8 mouse cellular contexts compared by ENCODE assay signal in genomic region chr19:38395701-38396632, GRCm38 (mm10). TPM values are rescaled to one million over a fixed set of nuclear protein-coding genes. Genes with fewer than 3 reads are reported as not detected.
DNase-seq lines count a peak whose midpoint lies in the region; ATAC-seq lines count a peak whose summit lies in the region.

Slc35g1 (plus strand) TSS chr19:38395980.

- peak; percentile 87 for DNase-seq in 3134 (ENCODE audit: extremely low read depth, insufficient read length, low spot score)
- peak; percentile 53 to 58 for DNase-seq in adrenal gland, adult 18-20 months (ENCODE audit: low spot score in 2 of 2)
- peak; percentile 69 for DNase-seq in embryo, embryonic 10 days (ENCODE audit: low spot score)
- DNase-seq in gastrocnemius, postnatal 14 days, result peak; percentile 68
- DNase-seq in midbrain, embryonic 14.5 days, result peak; percentile 92
- peak; percentile 16 to 24 for DNase-seq in spleen, postnatal 14 days (ENCODE audit: low spot score in 2 of 2)

- WGBS in limb, embryonic 13.5 days, result under 1% methylated on average over 85 of the region's 90 CpGs
- WGBS in midbrain, embryonic 14.5 days, result under 1% methylated on average over 89 of the region's 90 CpGs

- H3K36me3 ChIP-seq in limb, embryonic 13.5 days, result no peaks in the 10 kb centered on the region
- no peaks in the 10 kb centered on the region for H3K36me3 ChIP-seq in midbrain, embryonic 14.5 days (ENCODE audit: control insufficient read depth, insufficient read depth, low read length)

- H3K4me1 ChIP-seq in limb, embryonic 13.5 days, result 0 out of 2 replicates have a peak, but pooled peaks cover 5% of the 10 kb centered on the region
- no peaks in the 10 kb centered on the region for H3K4me1 ChIP-seq in midbrain, embryonic 14.5 days (ENCODE audit: control insufficient read depth, insufficient read depth, low read length)

- peak within 1 kb of the TSS; percentile 70 for H3K9ac ChIP-seq in limb, embryonic 13.5 days
- peak within 1 kb of the TSS; percentile 60 for H3K9ac ChIP-seq in midbrain, embryonic 14.5 days (replicated peaks; ENCODE audit: low read length)

- 0 out of 2 replicates have a peak within 1 kb of the TSS, but pooled peaks have one; percentile 6 for H3K27ac ChIP-seq in limb, embryonic 13.5 days
- 0 out of 2 replicates have a peak within 1 kb of the TSS, but pooled peaks have one; percentile 14 for H3K27ac ChIP-seq in midbrain, embryonic 14.5 days (replicated peaks; ENCODE audit: low read depth, low read length)

- peak; percentile 81 for ATAC-seq in inflammation-experienced regulatory T-cells, adult 6 months
- peak; percentile 83 for ATAC-seq in limb, embryonic 13.5 days (ENCODE audit: low FRiP score, low read depth)
- peak; percentile 91 for ATAC-seq in midbrain, embryonic 14.5 days (ENCODE audit: low FRiP score, low TSS enrichment)

- H3K4me2 ChIP-seq in limb, embryonic 13.5 days (replicated peaks), result peak within 1 kb of the TSS; percentile 89
- H3K4me2 ChIP-seq in midbrain, embryonic 14.5 days (ENCODE audit: low read length), result peak within 1 kb of the TSS; percentile 72

- no peaks in the 10 kb centered on the region for H3K27me3 ChIP-seq in limb, embryonic 13.5 days
- H3K27me3 ChIP-seq in midbrain, embryonic 14.5 days (ENCODE audit: control insufficient read depth, insufficient read depth, low read length), result no peaks in the 10 kb centered on the region

- intact Hi-C loops in gastrocnemius, postnatal 14 days (cut with DNase I; ENCODE audit: low total_unique reads), result no loop called here

- no peaks in the 10 kb centered on the region for H3K9me3 ChIP-seq in limb, embryonic 13.5 days
- no peaks in the 10 kb centered on the region for H3K9me3 ChIP-seq in midbrain, embryonic 14.5 days (ENCODE audit: control insufficient read depth, low read length)

- H3K4me3 ChIP-seq in limb, embryonic 13.5 days, result peak within 1 kb of the TSS; percentile 68
- peak within 1 kb of the TSS; percentile 69 for H3K4me3 ChIP-seq in midbrain, embryonic 14.5 days (replicated peaks; ENCODE audit: low read depth, low read length)

RNA-seq across cellular contexts. Expression of gene Slc35g1, which starts in this region (rescaled TPM):
- total RNA-seq in adrenal gland, adult 18-20 months (2021), result 10 to 100 TPM; 15.1 to 15.3 TPM
- 1 to 10 TPM; 1.3 to 1.4 TPM for total RNA-seq in gastrocnemius, postnatal 14 days (2021)
- 1 to 10 TPM; 3.5 to 7.3 (median 5.0) TPM for polyA plus RNA-seq in inflammation-experienced regulatory T-cells, adult 6 months (2017; shearing (Covaris generic))
- 2.7 and 3.7 TPM in 2 replicates for polyA plus RNA-seq in limb, embryonic 13.5 days (2015; fragmentation: Nextera tagmentation; extraction: Ambion mirVana)
- 0.86 and 1.5 TPM in 2 replicates for polyA plus RNA-seq in midbrain, embryonic 14.5 days (2014; fragmentation: Nextera tagmentation; extraction: Ambion mirVana)

Comparison
In these comparisons a context has a peak if more than half of its experiments do, and no peak if none do; other contexts are left out.
1. Peak in every context shown above with its lines: DNase-seq, ATAC-seq, H3K4me3 ChIP-seq and H3K27ac ChIP-seq.
2. RNA of gene Slc35g1 (total RNA-seq): 15.1 to 15.3 TPM in adrenal gland, adult 18-20 months; 1.3 to 1.4 TPM in gastrocnemius, postnatal 14 days; every median in the first group is over 4 times any median in the second.
3. DNase-seq: peak in every context shown above with its lines; median percentile 92 in midbrain, embryonic 14.5 days; 87 in 3134; 69 in embryo, embryonic 10 days; 68 in gastrocnemius, postnatal 14 days; 56 in adrenal gland, adult 18-20 months; 20 in spleen, postnatal 14 days.